24 mouse cellular contexts compared by ENCODE assay signal in genomic region chr16:59487975-59488548, GRCm38 (mm10). TPM values are rescaled to one million over a fixed set of nuclear protein-coding genes. Genes with fewer than 3 reads are reported as not detected.
DNase-seq lines count a peak whose midpoint lies in the region; ATAC-seq and TF ChIP-seq lines count a peak whose summit lies in the region.
"Had no signal": no experiment of that assay in that cellular context is flagged by ENCODE, and none has a peak within 500 bp of the region (broad histone marks: within the 10 kb centered on the region; RNA-seq: fewer than 3 reads in every experiment).

No protein-coding gene starts in this region.

- DNase-seq in heart, adult 11 months, result peak; percentile 39
- no peak for DNase-seq in heart, postnatal 25 days (ENCODE audit: low spot score)
- peak; percentile 20 for DNase-seq in lung, postnatal 0 days (ENCODE audit: low spot score)
- no peak for DNase-seq in lung, postnatal 10 days
- no peak for DNase-seq in urinary bladder, postnatal 14 days (ENCODE audit: low spot score)
- DNase-seq in right cerebral cortex, postnatal 4 days, result no peak
- DNase-seq in thymus, postnatal 36 days, result no peak
- DNase-seq: adrenal gland, postnatal 14 days; cerebellum, adult 11-12 months; cerebellum, postnatal 10 days; gastrocnemius, postnatal 14 days; heart, postnatal 36 days; lung, adult 2 months had no signal

- TF ChIP-seq EP300 in lung, postnatal 0 days (IDR thresholded peaks at IDR 0.05), result no peak

- H3K36me3 ChIP-seq in lung, postnatal 0 days (ENCODE audit: insufficient read depth, low read length), result peaks cover 28% of the 10 kb centered on the region; the same call in 1 of the 2 replicates

- no peak overlapping the region for H3K9ac ChIP-seq in lung, postnatal 0 days (replicated peaks; ENCODE audit: low read depth)
- H3K9ac ChIP-seq: forebrain, embryonic 12.5 days; heart, embryonic 15.5 days; hindbrain, embryonic 13.5 days; limb, embryonic 12.5 days; midbrain, embryonic 12.5 days; neural tube, embryonic 12.5 days had no signal

- H3K27me3 ChIP-seq in lung, postnatal 0 days (replicated peaks; ENCODE audit: insufficient read depth, low read length), result no peaks in the 10 kb centered on the region
- H3K27me3 ChIP-seq: forebrain, embryonic 12.5 days; heart, embryonic 15.5 days; hindbrain, embryonic 13.5 days; limb, embryonic 12.5 days; midbrain, embryonic 12.5 days; neural tube, embryonic 12.5 days; Patski had no signal

- H3K4me1 ChIP-seq in lung, postnatal 0 days (ENCODE audit: insufficient read depth, low read depth, low read length), result no peaks in the 10 kb centered on the region
- H3K4me1 ChIP-seq: forebrain, embryonic 12.5 days; heart, embryonic 10.5 days; heart, embryonic 15.5 days; midbrain, embryonic 12.5 days; neural tube, embryonic 12.5 days had no signal

- intact Hi-C loops in heart, postnatal 25 days (cut with DNase I), result no loop called here

- no peaks in the 10 kb centered on the region for H3K9me3 ChIP-seq in lung, postnatal 0 days (ENCODE audit: low read length)
- H3K9me3 ChIP-seq: forebrain, embryonic 12.5 days; heart, embryonic 10.5 days; heart, embryonic 15.5 days; hindbrain, embryonic 13.5 days; limb, embryonic 12.5 days; midbrain, embryonic 12.5 days; neural tube, embryonic 12.5 days had no signal

- 72% methylated on average over 9 of the region's 9 CpGs for WGBS in lung, postnatal 0 days

- no peak for TF ChIP-seq CTCF in lung, postnatal 0 days (IDR thresholded peaks at IDR 0.05)

- H3K4me3 ChIP-seq in lung, postnatal 0 days (ENCODE audit: low read depth, low read length), result no peak overlapping the region
- H3K4me3 ChIP-seq: erythroblast, embryonic 14.5 days; forebrain, embryonic 12.5 days; heart, embryonic 10.5 days; heart, embryonic 15.5 days; hindbrain, embryonic 13.5 days; limb, embryonic 12.5 days; midbrain, embryonic 12.5 days; myocyte; neural tube, embryonic 12.5 days had no signal

- H3K27ac ChIP-seq in lung, postnatal 0 days (ENCODE audit: low read length), result no peak overlapping the region
- H3K27ac ChIP-seq: forebrain, embryonic 12.5 days; heart, embryonic 10.5 days; heart, embryonic 15.5 days; hindbrain, embryonic 13.5 days; limb, embryonic 12.5 days; midbrain, embryonic 12.5 days; neural tube, embryonic 12.5 days had no signal

- no peak overlapping the region for H3K4me2 ChIP-seq in lung, postnatal 0 days (replicated peaks; ENCODE audit: low read depth, low read length)
- H3K4me2 ChIP-seq: forebrain, embryonic 12.5 days; heart, embryonic 15.5 days; hindbrain, embryonic 13.5 days; limb, embryonic 12.5 days; midbrain, embryonic 12.5 days; neural tube, embryonic 12.5 days had no signal

- peak; percentile 66 for ATAC-seq in lung, postnatal 0 days
- ATAC-seq in megakaryocyte-erythroid progenitor cell, adult 5-6 weeks (replicated peaks; ENCODE audit: low FRiP score, low TSS enrichment, poor library complexity, severe bottlenecking), result peak; percentile 90
- ATAC-seq: Patski had no signal

RNA-seq across cellular contexts. Expression of gene Riox2, which starts 16.5 kb away (rescaled TPM):
- total RNA-seq in heart, postnatal 25 days (2021), result 10 to 100 TPM; 16.6 to 17.9 TPM
- polyA plus RNA-seq in lung, postnatal 0 days (2015; fragmentation: Nextera tagmentation; extraction: Ambion mirVana), result 11.0 and 13.0 TPM in 2 replicates
- total RNA-seq in megakaryocyte-erythroid progenitor cell, adult 5-6 weeks (2014; fragmentation: Nextera tagmentation), result 42.7 and 62.1 TPM in 2 replicates
- 73.2 and 88.1 TPM in 2 replicates for total RNA-seq in megakaryocyte-erythroid progenitor cell, adult 5-6 weeks (2017)

Comparison
In these comparisons a context has a peak if more than half of its experiments do, and no peak if none do; other contexts are left out.
1. DNase-seq: peak in heart, adult 11 months (single experiment) and lung, postnatal 0 days (single experiment); none in heart, postnatal 25 days (single experiment), lung, postnatal 10 days (single experiment), urinary bladder, postnatal 14 days (single experiment), right cerebral cortex, postnatal 4 days (single experiment) and thymus, postnatal 36 days (0 of 2).